Mouse (Mus musculus) heart, embryonic 14.5 days (tissue): ENCODE results near the gene Chic2. TPM values are rescaled to one million over a fixed set of nuclear protein-coding genes. Genes with fewer than 3 reads are reported as not detected.

Experiments
- ATAC-seq: fragments of 200-750 bp; cut with Nextera tagmentation; 2 replicates; pipeline ENCODE4 v1.8.0; 2017; ENCODE audit warnings: low read depth, moderate TSS enrichment; ENCODE audit not compliant: insufficient number of reproducible peaks, insufficient read depth, low FRiP score
- H3K27ac ChIP-seq, 2 experiments: fragments of 200-500 bp in 1 of 2; fragments of 300-500 bp in 1 of 2; sonication (generic) in 1 of 2; replicated peaks in 1 of 2; 2 replicates each; pipeline ENCODE4 v1.5.1; 2012 to 2014; ENCODE audit warnings: low read depth in 2 of 2, low read length in 2 of 2, control low read depth in 1 of 2, mild to moderate bottlenecking in 1 of 2, mixed read lengths in 1 of 2; ENCODE audit not compliant: control insufficient read depth in 1 of 2, insufficient read depth in 1 of 2
- H3K27me3 ChIP-seq: fragments of 300-500 bp; sonication (generic); 2 replicates; pipeline ENCODE4 v1.6.1; 2014; ENCODE audit warnings: mild to moderate bottlenecking, low read length, control low read depth; ENCODE audit not compliant: control insufficient read depth, insufficient read depth
- H3K36me3 ChIP-seq: fragments of 300-500 bp; sonication (generic); 2 replicates; pipeline ENCODE4 v1.6.1; 2014; ENCODE audit warnings: mild to moderate bottlenecking, control low read depth, low read length, mixed read lengths; ENCODE audit not compliant: control insufficient read depth, insufficient read depth
- H3K4me1 ChIP-seq, 2 experiments: fragments of 200-500 bp in 1 of 2; fragments of 300-500 bp in 1 of 2; sonication (generic) in 1 of 2; 2 replicates each; pipeline ENCODE4 v1.6.1; 2012 to 2014; ENCODE audit warnings: low read length in 2 of 2, control low read depth in 1 of 2, mixed read lengths in 1 of 2; ENCODE audit not compliant: control insufficient read depth in 2 of 2, insufficient read depth in 2 of 2
- H3K4me2 ChIP-seq: fragments of 300-500 bp; sonication (generic); 2 replicates; pipeline ENCODE4 v1.6.1; 2014; ENCODE audit warnings: mild to moderate bottlenecking, low read length
- H3K4me3 ChIP-seq, 2 experiments: fragments of 200-500 bp in 1 of 2; fragments of 300-500 bp in 1 of 2; sonication (generic) in 1 of 2; 2 replicates each; pipeline ENCODE4 v1.5.1; 2012 to 2014; ENCODE audit warnings: low read length in 2 of 2, mild to moderate bottlenecking in 2 of 2, control low read depth in 1 of 2, low read depth in 1 of 2, moderate library complexity in 1 of 2; ENCODE audit not compliant: control insufficient read depth in 1 of 2, insufficient read depth in 1 of 2
- H3K9ac ChIP-seq: fragments of 300-500 bp; sonication (generic); 2 replicates; pipeline ENCODE4 v1.6.1; 2014; ENCODE audit warnings: mild to moderate bottlenecking, low read length
- H3K9me3 ChIP-seq: fragments of 300-500 bp; sonication (generic); 2 replicates; pipeline ENCODE4 v1.6.1; 2016; ENCODE audit warnings: low read length, control low read depth; ENCODE audit not compliant: control insufficient read depth
- WGBS: fragments of 180-500 bp; shearing (Covaris S2); extraction: QIAGEN DNeasy Blood & Tissue Kit; methylation state at CpG from one replicate; pipeline ENCODE4 v1.1.7; 2014; 5-methylcytosine and 5-hydroxymethylcytosine counted together
- polyA plus RNA-seq: library from polyadenylated mRNA; unstranded; fragments of >200 nt; fragmentation: Nextera tagmentation; extraction: Ambion mirVana; gene quantifications from 2 replicates; pipeline ENCODE4 v1.2.1, GENCODE M21; 2014

Chic2 gene
- polyA plus RNA-seq, 1 experiment from 2014 or later: 40.0 TPM

DNA sequence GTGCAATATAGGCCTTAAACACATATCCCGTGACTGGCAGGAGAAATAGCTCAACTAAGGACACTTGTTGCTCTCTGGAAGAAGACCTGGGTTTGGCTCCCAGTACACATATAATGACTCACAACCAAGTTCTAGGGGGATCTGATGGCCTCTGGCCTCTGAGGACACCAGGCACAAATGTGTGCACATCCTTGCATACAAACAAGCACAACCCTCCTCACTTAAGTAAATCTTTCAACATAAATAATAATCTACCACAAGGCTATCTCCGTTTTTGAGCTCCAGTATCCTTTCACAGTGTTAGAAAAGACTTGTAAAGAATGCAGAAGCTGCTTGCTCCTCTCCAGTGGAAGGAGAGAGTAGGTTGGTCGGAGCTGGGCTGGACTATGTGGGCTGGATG lies 29.1 kb upstream of the Chic2 start:
- H3K9ac ChIP-seq: no peak overlapping the region
- H3K9me3 ChIP-seq: no peaks in the 10 kb centered on the region
- H3K4me3 ChIP-seq: no peak overlapping the region
- peaks cover 100% of the 10 kb centered on the region for H3K27me3 ChIP-seq
- 29% methylated on average over 3 of the region's 3 CpGs for WGBS
- no peak overlapping the region for H3K27ac ChIP-seq
- ATAC-seq: no peak
- no peak overlapping the region for H3K4me2 ChIP-seq
- H3K4me1 ChIP-seq: peaks cover 5 to 16% of the 10 kb centered on the region in 2 experiments
- no peaks in the 10 kb centered on the region for H3K36me3 ChIP-seq

DNA sequence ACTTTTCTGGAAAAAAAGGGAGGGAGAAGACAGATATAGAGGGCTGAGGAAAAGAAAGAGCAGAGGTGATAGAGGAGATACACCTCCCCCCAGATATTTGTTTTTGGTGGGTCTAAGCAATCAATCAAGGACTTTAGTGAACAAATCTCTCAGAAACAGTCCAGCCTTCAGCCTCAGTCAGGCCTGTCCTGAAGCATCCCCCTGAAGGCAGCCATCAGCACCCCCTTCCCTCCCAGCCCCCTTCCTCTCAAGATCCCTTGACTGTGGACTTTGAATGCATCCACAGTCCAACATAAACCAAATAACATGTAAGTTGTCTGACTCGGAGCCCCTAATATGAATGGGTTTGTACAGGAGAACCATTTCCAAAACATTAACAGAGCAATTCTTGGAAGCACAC lies 28.6 kb upstream of the Chic2 start:
- Histone ChIP-seq H3K27ac (no peak overlapping the region), H3K9me3 (no peaks in the 10 kb centered on the region), H3K36me3 (no peaks in the 10 kb centered on the region), H3K4me3 (no peak overlapping the region), H3K9ac (no peak overlapping the region), H3K27me3 (peaks cover 100% of the 10 kb centered on the region), H3K4me2 (no peak overlapping the region), H3K4me1 (peaks cover 5 to 16% of the 10 kb centered on the region in 2 experiments)
- ATAC-seq: no peak
- 20% methylated on average over 1 of the region's 1 CpGs for WGBS

DNA sequence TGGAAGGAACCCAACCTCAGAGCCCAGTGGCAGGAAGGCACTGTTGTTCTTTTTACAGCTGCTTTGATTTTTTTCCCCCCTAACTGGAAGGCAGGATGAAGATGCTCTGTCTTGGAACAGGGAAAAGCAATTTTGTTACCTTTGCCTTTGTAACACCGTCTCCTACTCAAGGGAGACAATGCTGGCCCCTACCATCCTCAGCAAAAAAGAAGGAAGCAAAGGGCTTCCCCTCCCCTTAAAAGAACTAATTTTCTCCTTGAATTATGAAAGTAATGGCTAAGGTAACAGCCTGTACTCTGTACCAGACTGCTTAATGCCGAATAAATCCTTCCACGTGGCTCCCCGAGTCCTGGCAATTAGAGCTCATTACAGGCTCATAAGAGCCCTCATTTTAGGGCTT lies 28.0 kb upstream of the Chic2 start:
- 14% methylated on average over 4 of the region's 4 CpGs for WGBS
- ATAC-seq: no peak

DNA sequence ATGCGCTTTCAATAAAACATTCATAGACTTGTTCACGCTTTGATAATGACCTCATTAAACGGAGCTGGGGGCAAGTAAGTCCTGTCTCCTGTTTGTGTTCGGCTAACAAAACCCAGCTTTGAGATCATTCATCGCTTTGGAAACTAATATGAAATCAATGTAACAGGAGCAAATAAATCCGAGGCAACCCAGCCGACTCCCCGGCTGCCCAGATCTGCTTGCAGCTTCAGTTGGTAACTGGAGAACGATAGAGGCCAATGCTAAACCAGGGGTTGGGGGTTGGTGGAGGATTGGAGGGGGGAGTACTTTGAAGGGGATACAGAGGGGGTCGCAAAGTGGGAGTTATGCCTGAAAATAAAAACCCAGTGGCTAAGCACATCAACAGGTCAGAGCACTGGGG lies 27.4 kb upstream of the Chic2 start:
- Histone ChIP-seq H3K4me1 (peaks cover 5 to 19% of the 10 kb centered on the region in 2 experiments), H3K27ac (no peak overlapping the region), H3K27me3 (peaks cover 100% of the 10 kb centered on the region), H3K9ac (no peak overlapping the region), H3K9me3 (no peaks in the 10 kb centered on the region), H3K36me3 (no peaks in the 10 kb centered on the region), H3K4me3 (no peak overlapping the region), H3K4me2 (no peak overlapping the region)
- WGBS: 4% methylated on average over 10 of the region's 10 CpGs
- no peak for ATAC-seq

More for the DNA sequence above, 28.0 kb upstream of the Chic2 start:
- Histone ChIP-seq H3K4me3 (no peak overlapping the region), H3K27me3 (peaks cover 100% of the 10 kb centered on the region), H3K9me3 (no peaks in the 10 kb centered on the region), H3K4me2 (no peak overlapping the region), H3K27ac (no peak overlapping the region), H3K9ac (no peak overlapping the region), H3K4me1 (peaks cover 5 to 17% of the 10 kb centered on the region in 2 experiments), H3K36me3 (no peaks in the 10 kb centered on the region)

DNA sequence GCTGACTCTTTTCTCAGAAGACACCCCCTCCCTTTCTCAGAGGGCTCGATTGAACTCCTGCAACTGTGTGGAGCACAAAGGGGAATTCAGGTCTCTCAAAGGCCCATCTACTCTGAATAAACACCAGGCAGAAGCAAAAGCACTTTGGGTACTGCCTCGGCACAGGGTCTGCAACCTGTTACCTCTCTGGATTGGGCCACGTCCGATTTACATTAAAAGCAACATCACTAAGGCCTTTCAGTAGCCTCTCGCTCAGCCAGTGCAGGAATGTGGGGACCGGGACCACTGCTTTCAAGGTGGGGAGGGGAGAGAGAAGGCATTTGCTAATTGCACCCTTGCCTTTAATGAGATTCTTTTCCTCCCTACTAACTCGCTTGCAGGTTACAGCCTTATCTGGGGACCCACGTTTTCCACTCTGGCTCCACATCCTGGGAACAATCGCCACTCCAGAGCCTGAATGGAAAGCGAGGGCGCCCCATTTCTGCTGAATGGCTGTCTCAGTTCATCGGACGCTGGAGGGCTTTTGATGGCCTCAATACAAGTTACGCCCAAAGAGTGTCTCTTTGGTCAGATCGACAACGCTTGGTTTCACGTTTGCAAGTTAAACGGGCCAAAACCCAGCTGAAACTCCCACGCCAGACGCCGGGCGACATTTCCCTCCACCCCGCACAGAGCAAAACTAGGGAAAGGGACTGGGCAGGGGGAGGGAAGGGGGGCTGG lies 26.2 kb upstream of the Chic2 start:
- H3K9me3 ChIP-seq: no peaks in the 10 kb centered on the region
- peaks cover 3 to 16% of the 10 kb centered on the region in 2 experiments for H3K4me1 ChIP-seq
- 0 out of 2 replicates have a peak overlapping the region, but pooled peaks have one; percentile 18 for H3K4me2 ChIP-seq
- peaks cover 91% of the 10 kb centered on the region for H3K27me3 ChIP-seq
- H3K9ac ChIP-seq: no peak overlapping the region
- H3K27ac ChIP-seq: no peak overlapping the region
- no peaks in the 10 kb centered on the region for H3K36me3 ChIP-seq
- no peak for ATAC-seq
- no peak overlapping the region for H3K4me3 ChIP-seq
- WGBS: 3% methylated on average over 23 of the region's 23 CpGs

DNA sequence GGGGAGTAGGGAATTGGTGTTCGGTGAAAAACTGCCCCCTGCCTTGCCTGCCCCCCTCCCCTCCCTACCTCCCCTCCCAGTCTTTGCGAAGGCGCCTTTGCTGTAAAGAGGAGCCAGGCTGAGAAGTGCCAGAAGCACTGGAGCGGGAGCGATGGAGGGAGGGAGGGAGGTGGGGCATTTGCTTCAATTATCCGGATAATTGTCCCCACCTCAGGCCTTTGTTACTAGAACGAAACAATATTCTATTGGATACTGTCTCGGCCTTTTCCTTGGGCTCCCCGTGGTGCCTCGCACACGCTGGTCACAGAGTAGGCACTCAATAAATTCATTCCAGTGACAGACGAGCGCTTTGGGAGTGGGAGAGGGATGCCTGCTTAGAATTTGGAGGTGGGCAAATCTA lies 25.6 kb upstream of the Chic2 start:
- Histone ChIP-seq H3K4me2 (no peak overlapping the region), H3K4me3 (no peak overlapping the region), H3K9me3 (0 out of 2 replicates have a peak, but pooled peaks cover 2% of the 10 kb centered on the region), H3K36me3 (no peaks in the 10 kb centered on the region), H3K27me3 (peaks cover 84% of the 10 kb centered on the region), H3K9ac (no peak overlapping the region), H3K27ac (no peak overlapping the region), H3K4me1 (peaks cover 0 to 11% of the 10 kb centered on the region in 2 experiments; a peak in 3 of 4 replicates)
- 2% methylated on average over 13 of the region's 13 CpGs for WGBS
- no peak for ATAC-seq

DNA sequence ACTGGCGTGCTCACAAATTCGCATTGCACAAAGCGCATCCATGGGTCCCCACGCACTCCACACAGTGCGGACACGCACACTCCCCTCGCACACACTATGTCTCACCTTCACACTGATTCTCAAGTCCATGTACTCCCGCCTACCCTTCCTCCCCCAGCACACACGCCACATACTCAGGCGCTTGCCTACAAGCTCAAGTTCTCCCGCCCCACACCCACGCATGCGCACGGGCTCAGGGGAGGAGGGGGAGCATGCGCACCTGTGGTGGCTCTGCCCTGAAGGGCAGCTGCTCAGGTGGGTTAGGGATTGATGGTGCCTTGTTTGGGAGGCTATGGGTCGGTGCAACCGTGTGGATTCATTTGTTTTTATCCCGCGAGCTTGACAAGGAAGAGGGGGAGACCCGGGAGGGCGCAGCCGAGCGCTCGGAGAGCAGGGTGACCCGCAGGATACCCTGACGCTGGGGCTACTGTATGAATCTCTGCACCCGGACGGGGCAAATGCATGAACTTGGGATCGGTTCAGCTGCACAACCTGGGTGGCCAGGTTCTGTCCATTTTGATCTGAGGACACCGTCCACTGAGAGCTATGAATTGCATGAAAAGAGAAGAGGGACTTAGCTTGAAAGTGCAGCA lies 22.7 kb upstream of the Chic2 start:
- H3K4me3 ChIP-seq: peak overlapping the region; percentile 48 to 49
- 0 out of 2 replicates have a peak, but pooled peaks cover 4% of the 10 kb centered on the region for H3K9me3 ChIP-seq
- peaks cover 0 to 11% of the 10 kb centered on the region in 2 experiments; a peak in 2 of 4 replicates for H3K4me1 ChIP-seq
- no peak overlapping the region for H3K27ac ChIP-seq
- H3K27me3 ChIP-seq: peaks cover 55% of the 10 kb centered on the region
- H3K9ac ChIP-seq: peak overlapping the region; percentile 44
- WGBS: under 1% methylated on average over 30 of the region's 30 CpGs
- no peaks in the 10 kb centered on the region for H3K36me3 ChIP-seq
- H3K4me2 ChIP-seq: peak overlapping the region; percentile 92
- ATAC-seq: peak; percentile 39; the same call in 1 of the 2 replicates
